Mouse (Mus musculus): ENCODE results near the gene Ube4a. TPM values are rescaled to one million over a fixed set of nuclear protein-coding genes. Genes with fewer than 3 reads are reported as not detected.

The Ube4a gene
- total and polyA plus RNA-seq, 2 experiments from 2014 or later: 9.9 to 10.7 TPM

DNA sequence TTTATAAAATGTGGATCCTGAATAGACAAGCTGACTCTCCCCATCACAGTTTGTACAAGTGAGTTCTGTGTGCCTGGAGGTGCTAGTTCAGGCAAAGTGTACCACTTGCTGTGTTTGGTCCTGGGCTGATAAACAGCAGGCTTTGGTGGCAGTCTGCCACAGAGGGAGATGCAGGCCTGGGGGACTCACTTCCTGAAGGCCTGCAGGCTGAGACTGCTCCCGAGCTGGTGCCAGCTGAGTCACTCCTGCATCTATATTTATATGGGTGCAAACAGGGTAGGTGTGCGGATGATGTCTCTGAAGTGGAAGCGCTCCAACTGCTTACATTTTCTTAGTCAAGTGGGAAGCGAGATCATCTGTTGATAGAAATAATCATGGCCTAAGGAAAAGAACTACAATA lies 59.8 kb downstream of the Ube4a start:
- no peak overlapping the region for H3K9ac ChIP-seq (replicated peaks; ENCODE audit: low read depth, low read length)
- H3K9me3 ChIP-seq (replicated peaks; ENCODE audit: control insufficient read depth, low read length): no peaks in the 10 kb centered on the region
- 9% methylated on average over 4 of the region's 4 CpGs for WGBS
- peaks cover 6% of the 10 kb centered on the region for H3K36me3 ChIP-seq (replicated peaks; ENCODE audit: control insufficient read depth, insufficient read depth, low read length)
- H3K4me1 ChIP-seq (ENCODE audit: control insufficient read depth, insufficient read depth): peaks cover 24% of the 10 kb centered on the region
- peak overlapping the region; percentile 44 for H3K4me2 ChIP-seq (ENCODE audit: low read depth, low read length)
- DNase-seq (ENCODE audit: low spot score): peak; percentile 71
- peak overlapping the region; percentile 76 for H3K27ac ChIP-seq (ENCODE audit: low read depth)
- H3K4me3 ChIP-seq (ENCODE audit: low read depth, low read length): peak overlapping the region; percentile 23
- ATAC-seq (ENCODE audit: insufficient read depth, low read depth): peak; percentile 92
- H3K27me3 ChIP-seq (ENCODE audit: control insufficient read depth, insufficient read depth, low read length): no peaks in the 10 kb centered on the region
- 0 out of 2 replicates have a peak, but pooled peaks have one; percentile 0 for TF ChIP-seq CTCF (IDR thresholded peaks at IDR 0.05; ENCODE audit: low read depth)
- peak; percentile 50; the same call in 1 of the 2 replicates for TF ChIP-seq EP300 (IDR thresholded peaks at IDR 0.05; ENCODE audit: low read depth)

GRCm38 (mm10) chr9:44904964-44905363 lies 60.4 kb downstream of the Ube4a start:
- Histone ChIP-seq H3K4me1 (ENCODE audit: control insufficient read depth, insufficient read depth) (peaks cover 24% of the 10 kb centered on the region), H3K4me3 (ENCODE audit: low read depth, low read length) (no peak overlapping the region), H3K4me2 (ENCODE audit: low read depth, low read length) (no peak overlapping the region), H3K9me3 (replicated peaks; ENCODE audit: control insufficient read depth, low read length) (no peaks in the 10 kb centered on the region), H3K9ac (replicated peaks; ENCODE audit: low read depth, low read length) (no peak overlapping the region), H3K36me3 (replicated peaks; ENCODE audit: control insufficient read depth, insufficient read depth, low read length) (0 out of 2 replicates have a peak, but pooled peaks cover under 1% of the 10 kb centered on the region), H3K27me3 (ENCODE audit: control insufficient read depth, insufficient read depth, low read length) (no peaks in the 10 kb centered on the region), H3K27ac (ENCODE audit: low read depth) (peak overlapping the region; percentile 76)
- peak; percentile 48 for DNase-seq (ENCODE audit: low spot score)
- peak; percentile 77 for ATAC-seq (ENCODE audit: insufficient read depth, low read depth)
- TF ChIP-seq EP300 (IDR thresholded peaks at IDR 0.05; ENCODE audit: low read depth) (no peak), CTCF (IDR thresholded peaks at IDR 0.05; ENCODE audit: low read depth) (no peak)
- WGBS: 25% methylated on average over 5 of the region's 5 CpGs

DNA sequence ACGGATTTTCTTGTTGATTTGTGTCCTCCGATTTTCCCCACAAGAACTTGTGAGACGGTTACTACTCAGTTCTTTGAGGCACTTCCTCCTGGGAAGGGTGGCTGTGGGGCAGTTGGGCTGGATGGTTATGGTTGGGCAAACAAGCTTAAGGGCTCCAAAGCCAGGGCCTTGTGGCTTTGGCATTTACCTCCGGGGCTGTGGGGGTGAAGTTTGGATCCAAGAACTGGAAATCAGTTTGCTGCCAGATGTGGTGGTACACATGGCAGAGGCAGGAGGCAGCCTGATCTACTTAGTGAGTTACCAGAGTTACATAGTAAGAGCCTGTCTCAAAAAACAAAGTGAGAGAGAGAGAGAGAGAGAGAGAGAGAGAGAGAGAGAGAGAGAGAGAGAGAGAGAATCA lies 61.5 kb downstream of the Ube4a start:
- Histone ChIP-seq H3K9ac (replicated peaks; ENCODE audit: low read depth, low read length) (no peak overlapping the region), H3K4me3 (ENCODE audit: low read depth, low read length) (no peak overlapping the region), H3K4me1 (ENCODE audit: control insufficient read depth, insufficient read depth) (peaks cover 24% of the 10 kb centered on the region), H3K27ac (ENCODE audit: low read depth) (no peak overlapping the region), H3K27me3 (ENCODE audit: control insufficient read depth, insufficient read depth, low read length) (no peaks in the 10 kb centered on the region), H3K9me3 (replicated peaks; ENCODE audit: control insufficient read depth, low read length) (no peaks in the 10 kb centered on the region), H3K36me3 (replicated peaks; ENCODE audit: control insufficient read depth, insufficient read depth, low read length) (no peaks in the 10 kb centered on the region), H3K4me2 (ENCODE audit: low read depth, low read length) (no peak overlapping the region)
- no peak for DNase-seq (ENCODE audit: low spot score)
- TF ChIP-seq EP300 (IDR thresholded peaks at IDR 0.05; ENCODE audit: low read depth): no peak
- TF ChIP-seq CTCF (IDR thresholded peaks at IDR 0.05; ENCODE audit: low read depth): no peak
- ATAC-seq (ENCODE audit: insufficient read depth, low read depth): no peak
- 75% methylated on average over 4 of the region's 4 CpGs for WGBS

DNA sequence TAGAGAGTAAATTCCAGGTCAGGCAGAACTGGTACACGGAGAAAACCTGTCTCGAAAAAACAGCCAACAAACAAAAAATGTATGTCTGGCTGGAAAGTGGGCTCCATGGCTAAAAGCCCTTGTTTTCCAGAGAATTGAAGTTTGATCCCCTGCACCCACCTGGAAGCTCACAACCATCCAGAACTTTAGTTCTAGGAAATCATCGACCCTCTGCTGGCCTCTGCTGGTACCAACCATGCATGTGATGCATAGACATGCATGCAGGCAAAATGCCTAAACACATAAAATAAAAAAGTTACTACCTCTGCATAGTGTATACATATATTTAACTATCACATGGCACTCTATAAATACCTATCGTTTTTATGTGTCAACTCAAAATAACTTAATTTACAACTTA lies 65.0 kb downstream of the Ube4a start:
- WGBS: 56% methylated on average over 4 of the region's 4 CpGs
- Histone ChIP-seq H3K9me3 (replicated peaks; ENCODE audit: control insufficient read depth, low read length) (no peaks in the 10 kb centered on the region), H3K4me2 (ENCODE audit: low read depth, low read length) (no peak overlapping the region), H3K4me3 (ENCODE audit: low read depth, low read length) (no peak overlapping the region), H3K36me3 (replicated peaks; ENCODE audit: control insufficient read depth, insufficient read depth, low read length) (no peaks in the 10 kb centered on the region), H3K4me1 (ENCODE audit: control insufficient read depth, insufficient read depth) (peaks cover 14% of the 10 kb centered on the region; the same call in 1 of the 2 replicates), H3K27me3 (ENCODE audit: control insufficient read depth, insufficient read depth, low read length) (no peaks in the 10 kb centered on the region), H3K9ac (replicated peaks; ENCODE audit: low read depth, low read length) (no peak overlapping the region), H3K27ac (ENCODE audit: low read depth) (no peak overlapping the region)
- DNase-seq (ENCODE audit: low spot score) (no peak), ATAC-seq (ENCODE audit: insufficient read depth, low read depth) (no peak)
- TF ChIP-seq EP300 (IDR thresholded peaks at IDR 0.05; ENCODE audit: low read depth) (no peak), CTCF (IDR thresholded peaks at IDR 0.05; ENCODE audit: low read depth) (peak; percentile 32)

GRCm38 (mm10) chr9:44899716-44900115 lies 65.7 kb downstream of the Ube4a start:
- Histone ChIP-seq H3K9ac (replicated peaks; ENCODE audit: low read depth, low read length) (no peak overlapping the region), H3K4me3 (ENCODE audit: low read depth, low read length) (no peak overlapping the region), H3K9me3 (replicated peaks; ENCODE audit: control insufficient read depth, low read length) (no peaks in the 10 kb centered on the region), H3K27ac (ENCODE audit: low read depth) (no peak overlapping the region), H3K4me1 (ENCODE audit: control insufficient read depth, insufficient read depth) (0 out of 2 replicates have a peak, but pooled peaks cover 7% of the 10 kb centered on the region), H3K36me3 (replicated peaks; ENCODE audit: control insufficient read depth, insufficient read depth, low read length) (no peaks in the 10 kb centered on the region), H3K4me2 (ENCODE audit: low read depth, low read length) (no peak overlapping the region), H3K27me3 (ENCODE audit: control insufficient read depth, insufficient read depth, low read length) (no peaks in the 10 kb centered on the region)
- DNase-seq (ENCODE audit: low spot score) (no peak), ATAC-seq (ENCODE audit: insufficient read depth, low read depth) (no peak)
- 58% methylated on average over 3 of the region's 3 CpGs for WGBS
- TF ChIP-seq EP300 (IDR thresholded peaks at IDR 0.05; ENCODE audit: low read depth) (no peak), CTCF (IDR thresholded peaks at IDR 0.05; ENCODE audit: low read depth) (no peak)

DNA sequence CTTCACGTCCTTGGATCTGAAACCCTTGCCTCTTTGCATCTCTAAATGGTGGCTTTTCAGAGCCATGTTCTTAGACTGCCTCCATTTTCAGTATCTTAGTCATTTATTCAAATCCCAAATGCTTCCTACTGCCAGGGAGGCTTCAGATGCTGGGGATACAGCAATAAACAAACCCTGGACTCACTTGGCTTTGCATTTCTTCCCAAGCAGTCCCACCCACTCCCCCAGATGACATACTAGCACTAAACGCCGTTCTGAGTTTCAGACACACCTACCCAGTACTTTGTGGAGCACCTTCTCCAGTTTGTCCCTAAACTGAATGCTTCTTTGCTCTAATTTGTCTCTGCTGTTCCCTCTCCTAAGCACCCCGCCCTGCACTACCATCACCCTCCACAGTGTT lies 68.4 kb downstream of the Ube4a start:
- Histone ChIP-seq H3K9ac (replicated peaks; ENCODE audit: low read depth, low read length) (no peak overlapping the region), H3K27me3 (ENCODE audit: control insufficient read depth, insufficient read depth, low read length) (no peaks in the 10 kb centered on the region), H3K36me3 (replicated peaks; ENCODE audit: control insufficient read depth, insufficient read depth, low read length) (no peaks in the 10 kb centered on the region), H3K4me1 (ENCODE audit: control insufficient read depth, insufficient read depth) (peaks cover 7% of the 10 kb centered on the region; the same call in 1 of the 2 replicates), H3K9me3 (replicated peaks; ENCODE audit: control insufficient read depth, low read length) (no peaks in the 10 kb centered on the region), H3K4me2 (ENCODE audit: low read depth, low read length) (no peak overlapping the region), H3K4me3 (ENCODE audit: low read depth, low read length) (no peak overlapping the region), H3K27ac (ENCODE audit: low read depth) (no peak overlapping the region)
- no peak for DNase-seq (ENCODE audit: low spot score)
- no peak for ATAC-seq (ENCODE audit: insufficient read depth, low read depth)
- 73% methylated on average over 4 of the region's 4 CpGs for WGBS
- TF ChIP-seq EP300 (IDR thresholded peaks at IDR 0.05; ENCODE audit: low read depth): no peak
- TF ChIP-seq CTCF (IDR thresholded peaks at IDR 0.05; ENCODE audit: low read depth): no peak

All from heart, postnatal 0 days (tissue).